Mouse (Mus musculus): ENCODE measurements around the gene Gm13278. TPM values are rescaled to one million over a fixed set of nuclear protein-coding genes. Genes with fewer than 3 reads are reported as not detected.

Gm13278 gene
- polyA plus RNA-seq, 1 experiment, result not detected

Other genes with a start within 250 kb of the Gm13278 start
- not detected in 2 replicates for gene Ifna15, start 233.3 kb upstream of the Gm13278 start, polyA plus RNA-seq (2012; rRNA removed; ENCODE audit: low replicate concordance)
- not detected in 2 replicates for gene Ifna14, start 219.8 kb upstream of the Gm13278 start, polyA plus RNA-seq (2012; rRNA removed; ENCODE audit: low replicate concordance)
- gene Ifna9, start 199.2 kb upstream of the Gm13278 start, polyA plus RNA-seq (2012; rRNA removed; ENCODE audit: low replicate concordance), result not detected in 2 replicates
- gene Ifna12, start 188.2 kb upstream of the Gm13278 start, polyA plus RNA-seq (2012; rRNA removed; ENCODE audit: low replicate concordance), result not detected in 2 replicates
- gene C87499, start 157.1 kb upstream of the Gm13278 start, polyA plus RNA-seq (2012; rRNA removed; ENCODE audit: low replicate concordance), result not detected in 2 replicates
- gene Ifna13, start 147.1 kb upstream of the Gm13278 start, polyA plus RNA-seq (2012; rRNA removed; ENCODE audit: low replicate concordance), result not detected in 2 replicates
- gene Ifna16, start 114.6 kb upstream of the Gm13278 start, polyA plus RNA-seq (2012; rRNA removed; ENCODE audit: low replicate concordance), result not detected in 2 replicates
- not detected in 2 replicates for gene Ifna2, start 107.6 kb upstream of the Gm13278 start, polyA plus RNA-seq (2012; rRNA removed; ENCODE audit: low replicate concordance)
- not detected in 2 replicates for gene Ifnab, start 100.2 kb upstream of the Gm13278 start, polyA plus RNA-seq (2012; rRNA removed; ENCODE audit: low replicate concordance)
- 0.11 and 0.27 TPM in 2 replicates for gene Gm26566, start 69.7 kb upstream of the Gm13278 start, polyA plus RNA-seq (2012; rRNA removed; ENCODE audit: low replicate concordance)
- 5.4 and 7.9 TPM in 2 replicates for gene Klhl9, start 69.1 kb upstream of the Gm13278 start, polyA plus RNA-seq (2012; rRNA removed; ENCODE audit: low replicate concordance)
- not detected in 2 replicates for gene Gm13271, start 36.7 kb upstream of the Gm13278 start, polyA plus RNA-seq (2012; rRNA removed; ENCODE audit: low replicate concordance)
- not detected in 2 replicates for gene Gm13283, start 31.4 kb upstream of the Gm13278 start, polyA plus RNA-seq (2012; rRNA removed; ENCODE audit: low replicate concordance)
- gene Gm13290, start 17.7 kb upstream of the Gm13278 start, polyA plus RNA-seq (2012; rRNA removed; ENCODE audit: low replicate concordance), result not detected in 2 replicates
- not detected in 2 replicates for gene Gm13289, start 14.6 kb upstream of the Gm13278 start, polyA plus RNA-seq (2012; rRNA removed; ENCODE audit: low replicate concordance)
- gene Gm13272, start 11.7 kb upstream of the Gm13278 start, polyA plus RNA-seq (2012; rRNA removed; ENCODE audit: low replicate concordance), result not detected in 2 replicates
- not detected in 2 replicates for gene Ifnz, start 9.4 kb upstream of the Gm13278 start, polyA plus RNA-seq (2012; rRNA removed; ENCODE audit: low replicate concordance)
- gene Gm13276, start 5.8 kb upstream of the Gm13278 start, polyA plus RNA-seq (2012; rRNA removed; ENCODE audit: low replicate concordance), result not detected in 2 replicates
- gene Gm13277, start 2.9 kb upstream of the Gm13278 start, polyA plus RNA-seq (2012; rRNA removed; ENCODE audit: low replicate concordance), result not detected in 2 replicates
- gene Gm13275, start 2.9 kb downstream of the Gm13278 start, polyA plus RNA-seq (2012; rRNA removed; ENCODE audit: low replicate concordance), result not detected in 2 replicates
- not detected in 2 replicates for gene Gm13279, start 5.8 kb downstream of the Gm13278 start, polyA plus RNA-seq (2012; rRNA removed; ENCODE audit: low replicate concordance)
- gene Gm13285, start 8.1 kb downstream of the Gm13278 start, polyA plus RNA-seq (2012; rRNA removed; ENCODE audit: low replicate concordance), result not detected in 2 replicates
- 0.49 TPM in 1 of 2 replicates, not detected in the other for gene Gm13287, start 11.7 kb downstream of the Gm13278 start, polyA plus RNA-seq (2012; rRNA removed; ENCODE audit: low replicate concordance)
- not detected in 2 replicates for gene Gm13288, start 14.0 kb downstream of the Gm13278 start, polyA plus RNA-seq (2012; rRNA removed; ENCODE audit: low replicate concordance)
- not detected in 2 replicates for gene Ifna7, start 24.7 kb downstream of the Gm13278 start, polyA plus RNA-seq (2012; rRNA removed; ENCODE audit: low replicate concordance)
- not detected in 2 replicates for gene Ifna11, start 28.4 kb downstream of the Gm13278 start, polyA plus RNA-seq (2012; rRNA removed; ENCODE audit: low replicate concordance)
- gene Ifna6, start 35.9 kb downstream of the Gm13278 start, polyA plus RNA-seq (2012; rRNA removed; ENCODE audit: low replicate concordance), result not detected in 2 replicates
- not detected in 2 replicates for gene Ifna5, start 44.0 kb downstream of the Gm13278 start, polyA plus RNA-seq (2012; rRNA removed; ENCODE audit: low replicate concordance)
- gene Ifna4, start 50.3 kb downstream of the Gm13278 start, polyA plus RNA-seq (2012; rRNA removed; ENCODE audit: low replicate concordance), result not detected in 2 replicates
- not detected in 2 replicates for gene Ifna1, start 58.5 kb downstream of the Gm13278 start, polyA plus RNA-seq (2012; rRNA removed; ENCODE audit: low replicate concordance)
- 0.21 TPM in 1 of 2 replicates, not detected in the other for gene Ifne, start 88.7 kb downstream of the Gm13278 start, polyA plus RNA-seq (2012; rRNA removed; ENCODE audit: low replicate concordance)

All from duodenum, adult 2 months (tissue).